Mouse (Mus musculus) hindbrain, embryonic 13.5 days (tissue): Measurements from ENCODE around the gene Sh2b1. TPM values are rescaled to one million over a fixed set of nuclear protein-coding genes. Genes with fewer than 3 reads are reported as not detected.

Experiments used
- ATAC-seq: fragments of 200-750 bp; cut with Nextera tagmentation; 2 replicates; pipeline ENCODE4 v1.8.0; 2017; ENCODE audit warnings: moderate TSS enrichment; ENCODE audit not compliant: low FRiP score
- H3K27ac ChIP-seq: fragments of 300-500 bp; sonication (generic); 2 replicates; pipeline ENCODE4 v1.5.1; 2015; ENCODE audit warnings: inconsistent platforms, mild to moderate bottlenecking, moderate library complexity
- H3K27me3 ChIP-seq: fragments of 300-500 bp; sonication (generic); 2 replicates; pipeline ENCODE4 v1.6.1; 2015; ENCODE audit warnings: mild to moderate bottlenecking, inconsistent platforms
- H3K36me3 ChIP-seq: fragments of 300-500 bp; sonication (generic); 2 replicates; pipeline ENCODE4 v1.6.1; 2015; ENCODE audit warnings: mild to moderate bottlenecking, inconsistent platforms
- H3K4me1 ChIP-seq: fragments of 300-500 bp; sonication (generic); replicated peaks from 2 replicates; pipeline ENCODE4 v1.6.1; 2015; ENCODE audit warnings: inconsistent platforms
- H3K4me2 ChIP-seq: fragments of 300-500 bp; sonication (generic); 2 replicates; pipeline ENCODE4 v1.6.1; 2015; ENCODE audit warnings: inconsistent platforms, mild to moderate bottlenecking, moderate library complexity
- H3K4me3 ChIP-seq: fragments of 300-500 bp; sonication (generic); 2 replicates; pipeline ENCODE4 v1.5.1; 2015; ENCODE audit warnings: mild to moderate bottlenecking, inconsistent platforms
- H3K9ac ChIP-seq: fragments of 300-500 bp; sonication (generic); 2 replicates; pipeline ENCODE4 v1.6.1; 2015; ENCODE audit warnings: mild to moderate bottlenecking, inconsistent platforms
- H3K9me3 ChIP-seq: fragments of 300-500 bp; sonication (generic); 2 replicates; pipeline ENCODE4 v1.6.1; 2016; ENCODE audit warnings: inconsistent platforms
- whole genome bisulfite sequencing: fragments of 180-500 bp; shearing (Covaris S2); methylation state at CpG from one replicate; pipeline ENCODE4 v1.1.7; 2015; 5-methylcytosine and 5-hydroxymethylcytosine counted together
- polyA plus RNA-seq: library from polyadenylated mRNA; unstranded; fragments of >200 nt; fragmentation: Nextera tagmentation; extraction: Ambion mirVana; gene quantifications from 2 replicates; pipeline ENCODE4 v1.2.1, GENCODE M21; 2015

Sh2b1 gene
- polyA plus RNA-seq, 1 experiment from 2014 or later = 63.7 TPM

DNA sequence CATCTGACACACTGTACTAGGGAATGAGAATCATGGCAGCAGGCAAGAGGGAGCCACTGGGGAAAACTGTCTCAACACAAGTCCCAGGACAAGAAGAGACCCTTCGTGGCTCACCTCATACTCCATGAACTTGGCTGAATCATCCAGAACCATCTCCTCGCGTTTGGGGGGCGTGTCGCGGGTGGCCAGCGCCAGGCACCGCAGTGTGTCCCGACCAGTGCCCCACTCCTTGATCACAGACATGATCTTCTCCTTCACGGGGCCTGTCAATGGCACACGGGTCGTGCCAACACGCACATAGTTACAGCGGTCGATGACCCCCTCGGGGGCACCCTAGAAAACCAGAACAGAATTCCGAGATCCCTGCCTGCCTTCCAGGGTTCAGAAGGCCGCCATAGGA lies 25.2 kb downstream of the Sh2b1 start:
- Histone ChIP-seq H3K4me2 (no peak overlapping the region), H3K9ac (no peak overlapping the region), H3K27me3 (no peaks in the 10 kb centered on the region), H3K27ac (no peak overlapping the region), H3K4me1 (no peaks in the 10 kb centered on the region), H3K4me3 (no peak overlapping the region), H3K9me3 (no peaks in the 10 kb centered on the region), H3K36me3 (peaks cover 40% of the 10 kb centered on the region)
- no peak for ATAC-seq
- 91% methylated on average over 18 of the region's 18 CpGs for WGBS

DNA sequence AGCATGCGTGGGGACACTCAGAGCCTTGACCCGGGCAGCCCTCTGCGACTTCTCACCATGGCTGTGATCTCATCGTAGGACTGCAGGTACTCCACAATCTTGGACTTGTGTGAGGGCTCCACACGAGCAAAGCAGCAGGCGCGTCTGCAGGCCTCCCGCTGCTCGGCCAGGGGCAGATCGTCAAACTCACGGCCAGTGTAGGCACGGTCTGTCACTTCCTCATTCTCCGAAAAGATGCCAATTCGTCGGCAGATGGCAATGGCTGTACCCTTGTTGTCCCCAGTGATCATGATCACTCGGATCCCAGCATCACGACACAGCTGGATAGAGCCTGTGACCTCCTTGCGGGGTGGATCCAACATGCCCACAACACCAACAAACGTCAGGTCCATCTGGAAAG lies 26.7 kb downstream of the Sh2b1 start:
- H3K9me3 ChIP-seq = no peaks in the 10 kb centered on the region
- no peaks in the 10 kb centered on the region for H3K27me3 ChIP-seq
- H3K36me3 ChIP-seq = peaks cover 52% of the 10 kb centered on the region
- H3K27ac ChIP-seq = no peak overlapping the region
- H3K4me2 ChIP-seq = no peak overlapping the region
- WGBS = 92% methylated on average over 19 of the region's 19 CpGs
- H3K4me1 ChIP-seq = no peaks in the 10 kb centered on the region
- no peak overlapping the region for H3K4me3 ChIP-seq
- H3K9ac ChIP-seq = no peak overlapping the region
- ATAC-seq = no peak

DNA sequence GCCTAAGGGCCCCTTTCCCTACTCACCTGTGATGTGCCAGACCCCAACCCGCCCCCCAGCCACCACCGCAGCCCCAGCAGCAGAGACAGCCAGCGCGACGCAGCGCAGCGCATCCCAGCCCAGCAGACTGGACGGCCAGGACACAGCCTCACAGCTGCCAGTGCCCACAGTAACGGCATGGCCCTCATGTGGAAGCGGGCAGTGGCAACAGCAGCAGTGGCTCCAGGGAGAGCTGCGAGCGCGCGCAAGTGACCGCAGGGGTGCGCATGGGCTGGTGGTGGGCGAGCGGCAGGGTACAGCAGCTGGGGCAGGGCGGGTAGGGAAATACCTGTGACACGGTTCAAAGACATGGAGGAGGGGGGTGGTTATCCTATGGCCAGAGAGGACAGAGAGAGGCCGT lies 29.0 kb downstream of the Sh2b1 start:
- Histone ChIP-seq H3K9ac (no peak overlapping the region), H3K27ac (no peak overlapping the region), H3K4me1 (no peaks in the 10 kb centered on the region), H3K4me2 (no peak overlapping the region), H3K27me3 (no peaks in the 10 kb centered on the region), H3K4me3 (no peak overlapping the region), H3K9me3 (no peaks in the 10 kb centered on the region), H3K36me3 (peaks cover 72% of the 10 kb centered on the region)
- WGBS = 91% methylated on average over 21 of the region's 21 CpGs
- ATAC-seq = no peak

DNA sequence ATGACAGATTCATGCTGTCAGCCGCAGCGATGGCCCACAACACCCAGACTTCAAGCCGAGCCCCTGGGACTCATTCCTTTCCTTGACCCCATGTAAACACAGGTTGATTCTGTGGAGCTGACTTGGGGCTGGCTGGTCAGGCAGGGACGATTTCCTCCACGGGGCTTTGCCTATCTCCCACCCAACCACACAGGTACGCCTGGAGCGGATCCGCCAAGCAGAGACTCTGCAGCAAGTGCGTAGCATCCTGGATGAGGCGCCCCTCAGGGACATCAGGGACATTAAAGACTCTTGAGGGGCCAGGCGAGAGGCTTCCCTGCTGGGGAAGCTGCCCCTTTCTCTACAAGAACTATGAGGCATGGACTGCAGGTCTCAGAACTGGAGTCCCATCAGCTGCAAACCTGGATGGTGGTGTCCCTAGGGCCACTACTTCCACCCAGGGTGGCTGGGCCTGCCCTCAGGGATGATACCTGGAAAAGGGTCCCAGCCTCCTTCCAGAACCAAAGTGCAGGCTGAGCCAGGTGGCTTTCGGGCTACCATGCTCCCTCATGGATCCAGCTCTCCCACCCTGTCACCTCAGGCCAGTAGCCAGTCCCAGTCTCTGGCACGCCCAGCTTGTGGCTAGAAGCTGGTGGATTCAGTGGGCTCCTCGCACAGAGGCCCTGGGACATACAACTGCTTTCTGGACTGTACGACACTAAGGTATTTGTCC lies 30.0 kb downstream of the Sh2b1 start:
- 93% methylated on average over 15 of the region's 15 CpGs for whole genome bisulfite sequencing

DNA sequence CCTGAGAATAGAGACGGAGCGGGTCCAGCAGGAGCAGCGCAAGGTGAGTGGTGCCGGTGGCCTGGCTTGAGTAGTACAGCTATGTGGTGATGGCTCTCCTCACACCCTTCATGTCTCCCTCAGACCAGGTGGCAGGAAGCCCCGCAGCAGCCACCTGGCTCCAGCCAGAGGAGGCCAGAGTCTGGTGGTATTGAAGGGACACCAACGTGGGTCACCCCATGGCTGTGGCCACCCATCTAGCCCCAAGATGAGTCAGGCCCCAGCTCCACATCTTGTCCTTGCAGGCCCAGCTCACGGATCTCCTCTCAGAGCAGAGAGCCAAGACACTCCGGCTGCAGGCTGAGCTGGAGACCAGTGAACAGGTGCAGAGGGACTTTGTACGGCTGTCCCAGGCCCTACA lies 30.7 kb downstream of the Sh2b1 start:
- Histone ChIP-seq H3K4me3 (no peak overlapping the region), H3K4me2 (no peak overlapping the region), H3K9ac (no peak overlapping the region; the same call in 1 of the 2 replicates), H3K4me1 (no peaks in the 10 kb centered on the region), H3K36me3 (peaks cover 80% of the 10 kb centered on the region), H3K27me3 (no peaks in the 10 kb centered on the region), H3K27ac (no peak overlapping the region), H3K9me3 (no peaks in the 10 kb centered on the region)
- ATAC-seq = no peak
- 94% methylated on average over 9 of the region's 9 CpGs for whole genome bisulfite sequencing

More for the DNA sequence above, 30.0 kb downstream of the Sh2b1 start:
- ATAC-seq = no peak
- Histone ChIP-seq H3K4me3 (no peak overlapping the region), H3K4me1 (no peaks in the 10 kb centered on the region), H3K9ac (no peak overlapping the region), H3K27me3 (no peaks in the 10 kb centered on the region), H3K4me2 (no peak overlapping the region), H3K36me3 (peaks cover 74% of the 10 kb centered on the region), H3K27ac (no peak overlapping the region), H3K9me3 (no peaks in the 10 kb centered on the region)

DNA sequence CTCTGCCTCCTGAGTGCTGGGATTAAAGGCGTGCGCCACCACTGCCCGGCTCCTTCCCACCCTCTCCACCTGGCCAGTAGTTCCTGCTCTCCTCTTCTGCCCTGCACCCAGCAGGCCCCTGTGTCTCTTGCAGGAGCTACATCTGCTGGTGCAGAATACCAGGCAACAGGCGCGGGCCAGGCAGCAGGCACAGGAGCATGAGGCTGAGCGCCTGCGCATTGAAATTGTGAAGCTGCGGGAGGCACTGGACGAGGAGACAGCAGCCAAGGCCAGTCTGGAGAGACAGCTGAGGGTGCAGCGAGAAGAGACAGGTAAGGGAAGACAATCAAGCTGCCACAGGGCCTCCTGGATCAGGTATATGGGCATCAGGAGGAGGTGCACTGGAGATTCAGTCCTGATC lies 31.2 kb downstream of the Sh2b1 start:
- Histone ChIP-seq H3K9ac (no peak overlapping the region), H3K27ac (no peak overlapping the region), H3K36me3 (peaks cover 80% of the 10 kb centered on the region), H3K4me1 (no peaks in the 10 kb centered on the region), H3K9me3 (no peaks in the 10 kb centered on the region), H3K4me3 (no peak overlapping the region), H3K27me3 (no peaks in the 10 kb centered on the region), H3K4me2 (no peak overlapping the region)
- ATAC-seq = no peak
- WGBS = 96% methylated on average over 10 of the region's 10 CpGs

DNA sequence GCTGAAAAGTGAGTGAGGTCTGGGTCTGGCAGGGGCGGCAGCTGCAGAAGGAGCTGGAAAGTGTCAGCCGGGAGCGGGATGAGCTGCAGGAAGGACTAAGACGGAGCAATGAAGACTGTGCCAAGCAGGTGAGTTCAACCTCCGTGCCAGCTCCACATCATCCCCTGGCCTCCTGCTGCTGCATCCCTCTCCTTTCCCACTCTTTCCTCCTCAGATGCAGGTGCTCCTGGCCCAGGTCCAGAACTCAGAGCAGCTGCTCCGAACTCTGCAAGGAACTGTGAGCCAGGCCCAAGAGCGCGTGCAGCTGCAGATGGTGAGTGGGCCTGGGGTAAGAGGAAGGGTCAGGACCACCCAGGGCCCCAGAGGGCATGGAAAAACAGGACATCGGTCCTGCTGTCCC lies 35.1 kb downstream of the Sh2b1 start:
- no peak overlapping the region for H3K27ac ChIP-seq
- no peaks in the 10 kb centered on the region for H3K9me3 ChIP-seq
- H3K4me2 ChIP-seq = no peak overlapping the region
- H3K36me3 ChIP-seq = peaks cover 53% of the 10 kb centered on the region
- H3K9ac ChIP-seq = no peak overlapping the region
- H3K4me1 ChIP-seq = no peaks in the 10 kb centered on the region
- 81% methylated on average over 9 of the region's 9 CpGs for WGBS
- no peak overlapping the region for H3K4me3 ChIP-seq
- H3K27me3 ChIP-seq = no peaks in the 10 kb centered on the region
- no peak for ATAC-seq

DNA sequence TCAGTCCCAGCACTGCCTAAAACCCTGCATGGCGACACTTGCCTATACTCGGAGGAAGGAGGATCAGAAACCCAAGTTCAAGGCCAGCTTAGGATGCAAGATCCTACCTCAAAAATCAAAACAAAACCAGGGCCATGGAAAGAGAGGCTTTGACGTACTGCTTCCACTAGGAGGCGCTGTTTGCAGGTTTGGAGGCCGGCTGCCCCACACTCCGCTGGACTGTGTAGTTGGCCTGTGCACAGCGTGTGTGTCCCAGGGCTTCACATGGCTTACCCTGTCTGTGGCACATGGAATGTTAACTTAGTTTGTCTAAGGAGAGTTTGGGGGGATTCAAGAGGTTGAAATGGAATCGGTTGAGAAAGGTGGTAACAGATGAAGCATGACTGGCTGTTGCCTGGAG lies 38.4 kb downstream of the Sh2b1 start:
- no peaks in the 10 kb centered on the region for H3K9me3 ChIP-seq
- H3K4me3 ChIP-seq = no peak overlapping the region
- H3K4me1 ChIP-seq = no peaks in the 10 kb centered on the region
- peaks cover 47% of the 10 kb centered on the region for H3K36me3 ChIP-seq
- no peaks in the 10 kb centered on the region for H3K27me3 ChIP-seq
- ATAC-seq = no peak
- WGBS = 18% methylated on average over 8 of the region's 8 CpGs
- no peak overlapping the region for H3K27ac ChIP-seq
- no peak overlapping the region for H3K9ac ChIP-seq
- no peak overlapping the region for H3K4me2 ChIP-seq

DNA sequence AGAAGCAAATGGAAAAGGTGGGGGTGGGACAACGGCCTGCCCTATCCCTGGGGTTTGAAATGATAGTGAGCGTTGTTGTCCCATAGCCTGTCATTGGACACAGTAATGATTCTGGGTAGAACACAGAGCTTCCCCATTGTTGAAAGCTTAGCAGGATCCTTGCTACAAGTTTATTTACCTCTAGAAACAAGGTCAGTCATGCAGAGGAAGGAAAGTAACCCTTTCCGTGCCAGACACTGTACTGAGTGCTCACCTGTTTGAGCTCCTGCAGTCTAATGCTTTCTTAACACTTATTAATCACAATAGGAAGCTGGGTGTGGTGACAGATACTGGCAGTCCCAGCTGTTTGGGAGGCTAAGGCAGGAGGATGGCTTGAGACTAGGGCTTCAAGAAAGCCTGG lies 39.4 kb downstream of the Sh2b1 start:
- no peak overlapping the region for H3K27ac ChIP-seq
- 0 out of 2 replicates have a peak overlapping the region, but pooled peaks have one; percentile 5 for H3K9ac ChIP-seq
- peaks cover 39% of the 10 kb centered on the region for H3K36me3 ChIP-seq
- no peak overlapping the region for H3K4me3 ChIP-seq
- no peak for ATAC-seq
- no peak overlapping the region for H3K4me2 ChIP-seq
- H3K27me3 ChIP-seq = no peaks in the 10 kb centered on the region
- no peaks in the 10 kb centered on the region for H3K4me1 ChIP-seq
- 87% methylated on average over 3 of the region's 3 CpGs for WGBS
- H3K9me3 ChIP-seq = no peaks in the 10 kb centered on the region

DNA sequence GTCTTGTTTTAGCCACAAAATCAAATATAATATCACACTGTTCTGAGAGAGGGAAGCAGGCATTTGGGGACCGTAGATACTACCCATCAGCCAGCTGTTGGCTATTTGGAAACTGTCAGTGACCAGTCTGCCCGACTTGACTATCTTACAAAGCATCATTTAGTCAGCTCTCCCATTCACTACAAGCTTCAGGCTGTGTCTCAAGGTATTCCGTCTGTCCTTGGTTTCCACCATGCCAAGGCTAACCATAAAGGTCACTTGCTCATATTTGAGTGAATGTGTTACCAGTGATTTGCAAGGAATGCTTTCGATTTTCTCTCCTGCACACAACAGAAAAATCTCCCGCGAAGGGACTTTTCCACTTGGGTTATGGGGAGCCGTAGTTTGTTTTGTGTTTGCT lies 40.5 kb downstream of the Sh2b1 start:
- Histone ChIP-seq H3K27me3 (no peaks in the 10 kb centered on the region), H3K36me3 (peaks cover 33% of the 10 kb centered on the region), H3K27ac (no peak overlapping the region), H3K4me2 (no peak overlapping the region), H3K9me3 (no peaks in the 10 kb centered on the region), H3K9ac (0 out of 2 replicates have a peak overlapping the region, but pooled peaks have one; percentile 8), H3K4me1 (peaks cover 5% of the 10 kb centered on the region), H3K4me3 (no peak overlapping the region)
- no peak for ATAC-seq
- 90% methylated on average over 7 of the region's 7 CpGs for WGBS

DNA sequence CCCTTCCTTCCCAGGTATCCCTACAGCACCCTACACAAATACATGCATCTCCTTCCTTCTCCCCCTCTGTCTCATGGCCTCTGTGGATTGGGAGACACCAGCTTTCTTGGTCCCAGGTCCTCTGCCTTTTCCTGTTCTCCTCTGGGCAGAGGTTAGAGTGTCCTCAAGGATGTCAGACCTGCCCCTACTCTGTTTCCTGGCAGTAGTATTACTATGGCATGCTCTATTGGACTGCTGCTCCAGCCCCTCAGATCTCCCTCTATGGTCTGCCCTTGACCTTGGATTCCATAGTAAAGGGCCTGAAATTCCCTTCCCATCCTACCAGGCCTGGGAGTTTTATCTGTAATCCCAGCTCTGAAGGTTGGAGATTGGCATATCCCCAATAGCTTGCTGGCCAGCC lies 45.1 kb downstream of the Sh2b1 start:
- no peak for ATAC-seq
- H3K27me3 ChIP-seq = no peaks in the 10 kb centered on the region
- peaks cover 3% of the 10 kb centered on the region; the same call in 1 of the 2 replicates for H3K9me3 ChIP-seq
- H3K4me1 ChIP-seq = peaks cover 21% of the 10 kb centered on the region
- H3K4me3 ChIP-seq = no peak overlapping the region
- no peak overlapping the region for H3K4me2 ChIP-seq
- H3K9ac ChIP-seq = peak overlapping the region; percentile 81; the same call in 1 of the 2 replicates
- no peak overlapping the region for H3K27ac ChIP-seq
- peaks cover 20% of the 10 kb centered on the region for H3K36me3 ChIP-seq

DNA sequence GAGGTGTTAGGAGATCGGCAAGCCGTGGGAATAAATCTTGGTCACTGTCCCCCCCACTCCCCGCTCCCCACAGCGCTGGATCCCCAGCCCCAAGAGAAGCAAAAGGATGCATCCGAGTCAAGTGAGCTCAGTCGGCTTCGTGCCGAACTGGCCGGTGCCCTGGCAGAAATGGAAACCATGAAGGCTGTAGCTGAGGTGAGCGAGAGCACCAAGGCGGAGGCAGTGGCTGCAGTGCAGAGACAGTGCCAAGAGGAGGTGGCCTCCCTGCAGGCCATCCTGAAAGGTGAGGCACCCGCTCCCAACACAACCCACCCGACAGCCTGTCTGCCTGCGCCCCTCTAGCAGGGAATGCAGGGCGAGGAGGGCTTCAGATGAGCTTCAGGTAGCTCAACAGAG lies 45.7 kb downstream of the Sh2b1 start:
- Histone ChIP-seq H3K36me3 (peaks cover 20% of the 10 kb centered on the region), H3K4me1 (peaks cover 21% of the 10 kb centered on the region), H3K4me3 (peak overlapping the region; percentile 61), H3K4me2 (peak overlapping the region; percentile 70), H3K27me3 (no peaks in the 10 kb centered on the region), H3K27ac (peak overlapping the region; percentile 89), H3K9me3 (peaks cover 3% of the 10 kb centered on the region; the same call in 1 of the 2 replicates), H3K9ac (peak overlapping the region; percentile 81)
- 30% methylated on average over 15 of the region's 15 CpGs for WGBS
- ATAC-seq = peak; percentile 19
